Mouse (Mus musculus) C2C12 (cell line): ENCODE data around the gene Tmem150c. TPM values are rescaled to one million over a fixed set of nuclear protein-coding genes. Genes with fewer than 3 reads are reported as not detected.

ENCODE experiments used
- H3K27me3 ChIP-seq: one replicate; pipeline ENCODE4 v1.6.1; 2011; ENCODE audit not compliant: control insufficient read depth, insufficient read depth, insufficient read length
- H3K36me3 ChIP-seq: one replicate; pipeline ENCODE4 v1.6.1; 2011; ENCODE audit not compliant: control insufficient read depth, insufficient read depth
- H3K4me3 ChIP-seq: one replicate; pipeline ENCODE4 v1.5.1; 2011; ENCODE audit warnings: mild to moderate bottlenecking, control low read depth; ENCODE audit not compliant: poor library complexity, insufficient read depth, severe bottlenecking
- H3K79me2 ChIP-seq: one replicate; pipeline ENCODE4 v1.6.1; 2011; ENCODE audit not compliant: control insufficient read depth, insufficient read depth
- H3K79me3 ChIP-seq: one replicate; pipeline ENCODE4 v1.6.1; 2011; ENCODE audit warnings: low read depth, control low read depth
- H3ac ChIP-seq: one replicate; pipeline ENCODE3; 2011; ENCODE audit warnings: low read depth; ENCODE audit not compliant: control insufficient read depth, insufficient read length
- CEBPB ChIP-seq: IDR thresholded peaks from one replicate; pipeline ENCODE4 v1.6.1; 2011; ENCODE audit warnings: low read depth, mild to moderate bottlenecking, control low read depth, moderate library complexity
- CTCF ChIP-seq: IDR thresholded peaks from one replicate; pipeline ENCODE4 v1.5.1; 2011; ENCODE audit not compliant: control insufficient read depth, insufficient read depth, insufficient read length
- FOSL1 ChIP-seq: IDR thresholded peaks from one replicate; pipeline ENCODE4 v1.8.0; 2011; ENCODE audit warnings: mild to moderate bottlenecking, low read length; ENCODE audit not compliant: poor library complexity, insufficient read depth, severe bottlenecking
- MAX ChIP-seq: IDR thresholded peaks from one replicate; pipeline ENCODE4 v1.6.1; 2011; ENCODE audit warnings: mild to moderate bottlenecking, control low read depth
- MYOD1 ChIP-seq: IDR thresholded peaks from one replicate; pipeline ENCODE4 v1.6.1; 2011; ENCODE audit warnings: low read depth; ENCODE audit not compliant: control insufficient read depth, insufficient read length
- MYOG ChIP-seq: IDR thresholded peaks from one replicate; pipeline ENCODE4 v1.6.1; 2011; ENCODE audit not compliant: control insufficient read depth, insufficient read length; ENCODE audit errors: extremely low read depth
- USF1 ChIP-seq: IDR thresholded peaks from one replicate; pipeline ENCODE4 v1.6.1; 2011; ENCODE audit warnings: low read depth, mild to moderate bottlenecking, control low read depth, moderate library complexity
- polyA plus RNA-seq: library from polyadenylated mRNA; unstranded; fragments of >200 nt; fragmentation: generic; extraction: Trizol; gene quantifications from one replicate; pipeline ENCODE4 v1.2.1, GENCODE M21; 2012; ENCODE audit warnings: missing spikeins

Tmem150c gene
- polyA plus RNA-seq, 1 experiment: not detected

DNA sequence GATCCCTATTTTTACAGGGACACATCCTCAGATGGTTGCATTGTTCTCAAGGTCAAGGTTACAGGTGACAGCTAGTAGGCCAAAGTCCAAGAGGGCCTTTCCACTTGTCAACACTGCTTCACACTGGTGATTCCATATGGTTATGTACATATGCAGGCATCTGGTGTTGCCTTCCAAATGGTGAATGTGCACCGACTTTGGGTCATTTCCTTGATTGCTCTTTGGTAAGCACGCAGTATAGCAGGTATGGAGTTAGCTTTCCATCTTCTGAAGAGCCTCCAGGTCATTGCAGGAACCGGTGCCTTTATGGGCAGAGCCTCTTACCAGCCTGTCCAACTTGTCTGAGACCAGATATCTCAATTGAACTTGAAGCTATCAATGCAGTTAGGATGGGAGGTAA, 127.0 kb downstream of the Tmem150c start:
- Histone ChIP-seq H3K4me3 (no peak overlapping the region), H3K27me3 (no peaks in the 10 kb centered on the region), H3ac (no peak overlapping the region), H3K79me3 (peaks cover 53% of the 10 kb centered on the region), H3K36me3 (peaks cover 59% of the 10 kb centered on the region), H3K79me2 (peaks cover 67% of the 10 kb centered on the region)
- no peak for TF ChIP-seq MYOG
- TF ChIP-seq MAX: no peak
- TF ChIP-seq CEBPB: no peak
- TF ChIP-seq FOSL1: no peak
- TF ChIP-seq MYOD1: no peak
- TF ChIP-seq CTCF: no peak
- no peak for TF ChIP-seq USF1

DNA sequence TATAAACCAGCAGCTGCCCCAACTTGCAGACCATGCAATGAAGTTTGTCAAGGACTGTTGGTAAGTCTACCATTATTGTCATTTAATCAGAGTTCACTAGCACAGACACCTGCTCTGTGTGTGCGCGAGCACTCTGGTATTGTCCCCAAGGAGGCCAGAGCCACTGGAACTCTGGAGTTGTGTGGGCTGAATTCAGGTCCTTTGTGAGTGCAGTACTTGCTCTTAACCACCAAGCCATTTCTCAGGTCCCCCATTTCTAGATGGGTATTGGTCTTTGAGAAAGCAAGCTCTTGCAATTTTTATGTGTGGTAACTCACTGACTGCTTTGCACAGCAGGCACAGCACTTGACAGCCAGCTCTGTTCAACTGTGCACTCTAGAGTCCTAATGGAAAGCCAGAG, 127.5 kb downstream of the Tmem150c start:
- TF ChIP-seq FOSL1 (no peak), CEBPB (no peak), MYOD1 (no peak)
- Histone ChIP-seq H3K27me3 (no peaks in the 10 kb centered on the region), H3ac (no peak overlapping the region), H3K79me2 (peaks cover 61% of the 10 kb centered on the region), H3K36me3 (peaks cover 54% of the 10 kb centered on the region), H3K79me3 (peaks cover 48% of the 10 kb centered on the region), H3K4me3 (no peak overlapping the region)

DNA sequence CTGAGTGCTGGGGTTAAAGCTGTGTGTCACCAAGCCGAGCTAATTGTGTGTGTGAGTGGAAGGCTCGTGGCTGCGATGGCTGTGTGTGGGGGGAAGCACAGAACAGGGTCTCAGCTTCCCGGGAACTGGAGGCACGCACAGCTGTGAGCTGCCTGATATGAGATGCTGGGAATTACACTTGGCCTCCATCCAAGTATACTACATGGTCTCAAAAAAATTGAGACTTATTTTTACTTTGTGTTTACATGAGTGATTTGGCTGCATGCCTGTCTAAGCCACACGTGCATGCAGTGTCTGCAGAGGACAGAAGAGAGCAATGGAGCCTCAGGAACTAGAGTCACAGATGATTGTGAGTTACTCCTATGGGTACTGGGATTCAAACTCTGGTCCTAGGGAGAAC, 129.5 kb downstream of the Tmem150c start:
- Histone ChIP-seq H3K36me3 (peaks cover 33% of the 10 kb centered on the region), H3K79me3 (peaks cover 28% of the 10 kb centered on the region), H3K4me3 (no peak overlapping the region), H3K27me3 (no peaks in the 10 kb centered on the region), H3ac (no peak overlapping the region), H3K79me2 (peaks cover 41% of the 10 kb centered on the region)
- TF ChIP-seq CTCF (no peak), USF1 (no peak), MYOD1 (no peak), FOSL1 (no peak), CEBPB (no peak), MYOG (no peak)

Other genes starting within 250 kb of the Tmem150c start
- gene Hnrnpd, start 180.9 kb downstream of the Tmem150c start, polyA plus RNA-seq: 171 TPM
- 10.2 TPM for gene 4930524J08Rik, start 180.7 kb downstream of the Tmem150c start, polyA plus RNA-seq
- 66.9 TPM for gene Hnrnpdl, start 120.1 kb downstream of the Tmem150c start, polyA plus RNA-seq
- 35.3 TPM for gene Enoph1, start 119.8 kb downstream of the Tmem150c start, polyA plus RNA-seq